Comparison of ENCODE assay signal across 18 mouse cellular contexts in genomic region chr13:112438001-112438868, GRCm38 (mm10). TPM values are rescaled to one million over a fixed set of nuclear protein-coding genes. Genes with fewer than 3 reads are reported as not detected.
DNase-seq lines count a peak whose midpoint lies in the region; ATAC-seq and TF ChIP-seq lines count a peak whose summit lies in the region.
"Had no signal": no experiment of that assay in that cellular context is flagged by ENCODE, and none has a peak within 500 bp of the region (broad histone marks: within the 10 kb centered on the region; RNA-seq: fewer than 3 reads in every experiment).

No protein-coding gene starts in this region.

- H3K9ac ChIP-seq in liver, adult 2 months (ENCODE audit: low read depth, low read length) = no peak overlapping the region
- no peak overlapping the region for H3K9ac ChIP-seq in liver, embryonic 12.5 days
- no peak overlapping the region for H3K9ac ChIP-seq in forebrain, embryonic 16.5 days (replicated peaks; ENCODE audit: low read depth, low read length)
- H3K9ac ChIP-seq: forebrain, embryonic 15.5 days; midbrain, embryonic 13.5 days; neural tube, embryonic 15.5 days had no signal

- WGBS in liver, adult 2 months = 86% methylated on average over 21 of the region's 21 CpGs
- WGBS in liver, embryonic 12.5 days (ENCODE audit: insufficient replicate concordance) = 69% methylated on average over 21 of the region's 21 CpGs
- WGBS in macrophage (ENCODE audit: missing documents) = 61% methylated on average over 21 of the region's 21 CpGs
- 94% methylated on average over 21 of the region's 21 CpGs for WGBS in forebrain, embryonic 16.5 days

- H3K27ac ChIP-seq in liver, adult 2 months (replicated peaks; ENCODE audit: insufficient read depth, low read depth, low read length) = peak overlapping the region; percentile 72
- no peak overlapping the region for H3K27ac ChIP-seq in liver, embryonic 12.5 days
- peak overlapping the region; percentile 96 for H3K27ac ChIP-seq in macrophage
- no peak overlapping the region for H3K27ac ChIP-seq in forebrain, embryonic 16.5 days (ENCODE audit: low read length)
- H3K27ac ChIP-seq: forebrain, embryonic 15.5 days; midbrain, embryonic 13.5 days; neural tube, embryonic 15.5 days had no signal

- H3K4me1 ChIP-seq in liver, adult 2 months (ENCODE audit: control insufficient read depth, insufficient read depth, low read length) = peaks cover 2% of the 10 kb centered on the region; the same call in 1 of the 2 replicates
- H3K4me1 ChIP-seq in liver, embryonic 12.5 days = peaks cover 11% of the 10 kb centered on the region
- peaks cover 4% of the 10 kb centered on the region; the same call in 1 of the 2 replicates for H3K4me1 ChIP-seq in forebrain, embryonic 16.5 days (replicated peaks; ENCODE audit: control insufficient read depth, insufficient read depth, low read length)

- no peaks in the 10 kb centered on the region for H3K27me3 ChIP-seq in liver, adult 2 months (ENCODE audit: control insufficient read depth, insufficient read depth, low read length)
- H3K27me3 ChIP-seq in liver, embryonic 12.5 days (replicated peaks) = peaks cover 27% of the 10 kb centered on the region
- H3K27me3 ChIP-seq in forebrain, embryonic 16.5 days (replicated peaks; ENCODE audit: control insufficient read depth, insufficient read depth, low read length) = no peaks in the 10 kb centered on the region
- H3K27me3 ChIP-seq: forebrain, embryonic 15.5 days; midbrain, embryonic 13.5 days; neural tube, embryonic 15.5 days had no signal

- no peak overlapping the region for H3K4me2 ChIP-seq in liver, embryonic 12.5 days
- H3K4me2 ChIP-seq in forebrain, embryonic 16.5 days (ENCODE audit: low read length) = no peak overlapping the region
- H3K4me2 ChIP-seq: forebrain, embryonic 15.5 days; midbrain, embryonic 13.5 days; neural tube, embryonic 15.5 days had no signal

- TF ChIP-seq CTCF in liver, adult 2 months (IDR thresholded peaks at IDR 0.05; ENCODE audit: low read depth, low read length) = no peak

- ATAC-seq in liver, embryonic 12.5 days = no peak
- ATAC-seq in forebrain, embryonic 16.5 days = no peak
- ATAC-seq: forebrain, embryonic 15.5 days; intestine, embryonic 16.5 days; midbrain, embryonic 13.5 days had no signal

- no peak overlapping the region for H3K4me3 ChIP-seq in liver, adult 2 months (ENCODE audit: insufficient read depth, low read depth, low read length)
- H3K4me3 ChIP-seq in liver, embryonic 12.5 days = no peak overlapping the region
- H3K4me3 ChIP-seq in macrophage (ENCODE audit: inconsistent target) = no peak overlapping the region
- H3K4me3 ChIP-seq in forebrain, embryonic 16.5 days (replicated peaks; ENCODE audit: low read length) = no peak overlapping the region
- H3K4me3 ChIP-seq: forebrain, embryonic 15.5 days; midbrain, embryonic 13.5 days; neural tube, embryonic 15.5 days had no signal

- no peaks in the 10 kb centered on the region for H3K79me2 ChIP-seq in liver, adult 2 months (ENCODE audit: control insufficient read depth, insufficient read depth, low read length)
- H3K79me2 ChIP-seq in macrophage (ENCODE audit: inconsistent target) = no peaks in the 10 kb centered on the region

- peak; percentile 68 for DNase-seq in liver, adult 2 months (ENCODE audit: extremely low read depth, low read depth, low spot score)
- DNase-seq in ES-CJ7 (ENCODE audit: low read depth, low spot score) = peak; percentile 25
- DNase-seq in thymus, postnatal 25 days = peak; percentile 47
- DNase-seq in frontal cortex, adult 2 months (ENCODE audit: extremely low spot score in 1 of 2, low spot score in 1 of 2) = no peak
- DNase-seq in adrenal gland, adult 18-20 months (ENCODE audit: low spot score in 2 of 2) = no peak
- DNase-seq: adrenal gland, postnatal 25 days; cerebellum, adult 11 months; gastrocnemius, postnatal 14 days; heart, postnatal 4 days; kidney, postnatal 25 days; liver had no signal

- TF ChIP-seq POLR2A in liver, adult 2 months (IDR thresholded peaks at IDR 0.05; ENCODE audit: extremely low read depth, insufficient read depth, low read length) = no peak

- H3K36me3 ChIP-seq in liver, adult 2 months (ENCODE audit: control insufficient read depth, insufficient read depth, low read length) = no peaks in the 10 kb centered on the region
- H3K36me3 ChIP-seq in liver, embryonic 12.5 days = no peaks in the 10 kb centered on the region
- no peaks in the 10 kb centered on the region for H3K36me3 ChIP-seq in macrophage (ENCODE audit: inconsistent target)
- H3K36me3 ChIP-seq in forebrain, embryonic 16.5 days (ENCODE audit: control insufficient read depth, insufficient read depth) = no peaks in the 10 kb centered on the region
- H3K36me3 ChIP-seq: forebrain, embryonic 15.5 days; midbrain, embryonic 13.5 days; neural tube, embryonic 15.5 days had no signal

- no peaks in the 10 kb centered on the region for H3K9me3 ChIP-seq in liver, embryonic 12.5 days (replicated peaks)
- H3K9me3 ChIP-seq in forebrain, embryonic 16.5 days (ENCODE audit: control insufficient read depth, low read length) = no peaks in the 10 kb centered on the region
- H3K9me3 ChIP-seq: forebrain, embryonic 15.5 days; midbrain, embryonic 13.5 days; neural tube, embryonic 15.5 days had no signal

RNA-seq across cellular contexts. Expression of gene Il6st, which starts 25.6 kb away (rescaled TPM):
- total RNA-seq in liver, adult 2 months (2014; rRNA removed) = 70.2 and 82.8 TPM in 2 replicates
- 16.0 and 18.9 TPM in 2 replicates for polyA plus RNA-seq in liver, adult 2 months (2012; rRNA removed)
- 10.1 and 11.1 TPM in 2 replicates for polyA plus RNA-seq in liver, embryonic 12.5 days (2016; fragmentation: Nextera tagmentation; extraction: Ambion mirVana)
- 100 to 1,000 TPM in 14 of 26 experiments, 10 to 100 TPM in 12; 29.1 to 243 (median 108) TPM for total RNA-seq in macrophage (2018; cell fraction: chromatin; rRNA removed)
- 100 to 1,000 TPM in 6 of 26 experiments, 10 to 100 TPM in 20; 31.2 to 143 (median 63.6) TPM for total RNA-seq in macrophage (2018; cell fraction: cytosol; rRNA removed)
- total RNA-seq in macrophage (2018; cell fraction: nucleus; rRNA removed) = 100 to 1,000 TPM in 17 of 26 experiments, 10 to 100 TPM in 9; 64.8 to 221 (median 131) TPM
- 46.9 to 79.6 TPM (median 56.2 TPM) in 3 replicates for polyA plus RNA-seq in macrophage (2018)
- 27.2 and 27.6 TPM in 2 replicates for polyA plus RNA-seq in frontal cortex, adult 2 months (2012; rRNA removed)
- polyA plus RNA-seq in forebrain, embryonic 16.5 days (2015; fragmentation: Nextera tagmentation; extraction: Ambion mirVana) = 14.7 and 15.0 TPM in 2 replicates
- total RNA-seq in adrenal gland, adult 18-20 months (2021) = 100 to 1,000 TPM; 266 to 319 TPM

Comparison
In these comparisons a context has a peak if more than half of its experiments do, and no peak if none do; other contexts are left out.
1. H3K27ac ChIP-seq: peak in liver, adult 2 months (single experiment) and macrophage (single experiment); none in liver, embryonic 12.5 days (single experiment) and forebrain, embryonic 16.5 days (single experiment).
2. DNase-seq: peak in liver, adult 2 months (single experiment), ES-CJ7 (single experiment) and thymus, postnatal 25 days (single experiment); none in frontal cortex, adult 2 months (0 of 2) and adrenal gland, adult 18-20 months (0 of 2).